Mouse (Mus musculus) hematopoietic stem cell, adult 5-6 weeks (primary cell): ENCODE results near the gene Myzap. TPM values are rescaled to one million over a fixed set of nuclear protein-coding genes. Genes with fewer than 3 reads are reported as not detected.
"Not testable (repeated sequence)": the region's sequence is repeated elsewhere in the genome, so short reads cannot be mapped to it uniquely, and the experiment has no call there.

Experiments used
- ATAC-seq, 2 experiments: fragments of 125-278 bp in 1 of 2; replicated peaks in 1 of 2; 2 replicates each; pipeline ENCODE4 v1.8.0; 2016 to 2017; ENCODE audit warnings: inconsistent platforms in 2 of 2, mild to moderate bottlenecking in 2 of 2, moderate number of reproducible peaks in 2 of 2, low read depth in 1 of 2, moderate TSS enrichment in 1 of 2; ENCODE audit not compliant: low FRiP score in 2 of 2, poor library complexity in 2 of 2, severe bottlenecking in 2 of 2, insufficient read depth in 1 of 2, low TSS enrichment in 1 of 2
- total RNA-seq: library from RNA; stranded (forward); fragments of 172-1452, 232-1000 nt; gene quantifications from 2 replicates; pipeline ENCODE4 v1.2.3, GENCODE M21; 2017

Myzap gene
- total RNA-seq, result 1.1 and 5.4 TPM in 2 replicates

DNA sequence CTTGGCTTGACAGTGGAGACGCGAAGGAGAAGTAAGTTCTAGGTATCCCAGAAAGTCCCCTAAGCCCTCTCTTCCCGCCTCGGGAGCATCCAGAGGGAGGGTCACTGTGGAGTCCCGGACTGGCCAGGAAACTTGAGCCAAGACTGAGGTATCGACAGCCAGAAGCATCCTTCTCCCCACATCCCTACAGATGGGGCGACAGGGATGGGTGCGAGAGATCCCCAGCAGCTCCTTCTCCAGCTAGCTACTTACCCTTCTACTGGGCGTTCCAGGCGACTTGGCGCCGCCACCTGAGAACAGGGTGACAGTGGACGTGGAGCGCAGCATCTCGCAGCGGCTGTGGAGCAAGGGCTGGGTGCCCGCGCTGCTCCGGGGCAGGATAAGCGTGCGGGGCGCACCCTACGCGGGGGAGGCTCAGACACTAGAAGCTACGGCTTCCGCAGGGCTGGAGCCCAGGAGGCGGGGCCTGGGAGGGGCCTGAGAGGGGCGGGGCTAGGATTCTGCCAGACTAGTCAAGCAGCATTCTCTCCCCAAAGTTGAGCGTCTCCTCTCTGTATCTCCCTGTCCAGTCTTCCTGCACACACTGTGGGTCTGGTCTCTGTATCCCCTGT, at the start of gene Myzap:
TSS of gene Myzap (minus strand) at position 423 of the 611 bp plus-strand sequence.
- peak; percentile 92 to 96 for ATAC-seq

DNA sequence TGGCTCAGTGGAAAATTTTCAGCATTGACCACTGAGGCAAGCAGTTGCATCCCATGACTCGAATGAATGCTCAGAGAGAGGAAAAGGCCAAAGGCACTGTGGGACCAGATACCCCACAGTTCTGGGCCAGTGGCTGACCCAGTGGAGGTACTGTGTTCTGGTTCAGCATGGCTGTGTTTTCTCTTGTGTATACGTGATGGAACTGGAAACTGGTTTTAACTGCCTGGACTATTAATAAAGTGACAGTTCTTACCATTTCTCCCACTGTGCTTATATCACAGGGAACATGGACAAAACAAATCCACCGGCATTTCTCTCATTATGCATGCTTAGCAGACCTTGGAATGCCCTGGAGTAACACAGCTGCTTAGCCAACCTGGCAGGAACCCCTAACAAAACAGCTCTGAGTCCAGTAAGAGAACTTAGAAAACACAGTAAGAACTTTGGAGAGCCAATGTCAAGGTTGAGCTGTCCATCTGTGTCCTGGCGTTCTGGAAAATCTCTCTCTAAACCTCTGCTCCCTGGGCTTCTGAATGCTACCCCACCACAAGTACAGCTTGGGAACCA, 48.3 kb upstream of the Myzap start:
- no peak for ATAC-seq

GRCm38 (mm10) chr9:71638198-71638597, 46.0 kb upstream of the Myzap start:
- no peak for ATAC-seq

- ATAC-seq, result no peak
These were observed 44.7 kb upstream of the Myzap start for GRCm38 (mm10) chr9:71636854-71637253.

DNA sequence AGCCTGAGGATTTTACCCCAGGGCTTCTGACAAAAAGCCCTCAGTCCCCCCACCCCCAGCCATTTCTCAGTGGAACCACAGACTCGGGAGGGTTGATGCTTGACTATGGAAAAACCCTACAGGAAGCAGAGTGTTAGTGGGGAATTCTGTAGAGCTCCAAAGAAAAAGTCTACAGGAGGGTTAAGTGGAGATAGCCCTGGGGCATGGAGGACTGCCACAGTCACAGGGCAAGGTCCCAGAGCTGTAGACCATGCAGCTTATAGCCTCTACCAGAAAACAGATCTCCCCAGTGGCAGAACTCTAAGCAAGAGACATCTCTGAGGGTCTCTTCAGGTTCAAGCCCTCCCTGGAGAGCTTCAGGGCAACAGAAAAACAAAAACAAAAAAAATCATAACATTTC, 43.5 kb upstream of the Myzap start:
- no peak for ATAC-seq

GRCm38 (mm10) chr9:71634916-71635315, 42.8 kb upstream of the Myzap start:
- no peak for ATAC-seq

DNA sequence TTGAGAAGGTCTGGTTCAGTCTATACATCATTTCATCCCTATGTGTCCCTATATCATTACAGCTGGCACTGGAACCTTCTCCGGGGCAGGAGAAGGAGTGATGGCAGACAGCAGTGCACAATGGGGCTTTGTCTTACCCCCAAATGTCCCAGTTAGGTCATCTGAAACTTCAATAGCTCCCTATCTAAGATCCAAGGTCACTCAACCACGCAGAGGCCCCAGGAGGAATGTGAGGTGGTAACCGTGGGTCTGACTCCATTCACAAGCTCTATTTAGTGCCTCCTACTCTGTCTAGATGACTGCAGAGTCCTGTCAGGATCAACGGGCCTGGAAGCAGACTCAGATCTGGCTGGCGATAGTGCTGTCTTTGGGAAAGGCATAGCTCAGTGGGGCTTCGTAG, 36.8 kb upstream of the Myzap start:
- no peak for ATAC-seq

GRCm38 (mm10) chr9:71628286-71628685, 36.1 kb upstream of the Myzap start:
- no peak for ATAC-seq

- ATAC-seq, result no peak
These were observed 33.8 kb upstream of the Myzap start for GRCm38 (mm10) chr9:71625961-71626360.

DNA sequence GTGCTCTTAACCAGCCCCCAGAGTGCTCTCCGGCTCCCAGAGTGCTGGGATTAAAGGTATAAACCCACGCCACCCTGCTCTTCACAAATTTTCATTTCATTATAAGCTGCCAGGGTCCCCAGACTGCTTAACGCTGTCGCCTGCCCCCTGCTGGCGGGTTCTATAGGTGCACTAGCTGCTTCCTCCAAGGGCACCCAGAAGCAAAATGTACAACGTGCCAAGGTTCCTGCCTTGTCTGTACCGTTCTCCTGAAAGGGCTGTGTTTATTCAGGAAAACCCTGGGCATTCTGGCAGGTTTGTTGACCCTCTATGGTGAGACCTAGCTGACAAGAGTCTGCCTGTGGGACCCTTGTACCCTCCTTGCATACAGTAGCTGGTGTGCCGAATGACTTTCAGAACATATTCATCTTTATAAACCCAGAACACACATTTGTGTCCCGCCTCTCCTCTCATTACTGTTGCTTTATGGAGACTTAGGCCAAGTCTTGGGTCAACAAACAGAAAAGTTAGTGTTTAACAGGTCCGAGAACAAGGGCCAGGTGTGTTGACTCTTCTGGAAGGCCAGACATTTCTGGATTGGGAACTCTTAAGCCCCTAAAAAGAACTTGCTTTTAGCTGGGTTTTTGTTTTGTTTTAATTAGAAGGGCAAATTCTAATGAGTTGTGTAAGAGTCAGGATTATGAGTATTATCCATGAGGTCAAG, 32.8 kb upstream of the Myzap start:
- peak in 1 of 2 experiments; percentile 67; a peak in 2 of 4 replicates for ATAC-seq

GRCm38 (mm10) chr9:71623871-71624569, 31.9 kb upstream of the Myzap start:
- ATAC-seq, result peak; percentile 72 to 81; a peak in 3 of 4 replicates

- no peak for ATAC-seq
These were observed 30.4 kb upstream of the Myzap start for GRCm38 (mm10) chr9:71622593-71622992.

DNA sequence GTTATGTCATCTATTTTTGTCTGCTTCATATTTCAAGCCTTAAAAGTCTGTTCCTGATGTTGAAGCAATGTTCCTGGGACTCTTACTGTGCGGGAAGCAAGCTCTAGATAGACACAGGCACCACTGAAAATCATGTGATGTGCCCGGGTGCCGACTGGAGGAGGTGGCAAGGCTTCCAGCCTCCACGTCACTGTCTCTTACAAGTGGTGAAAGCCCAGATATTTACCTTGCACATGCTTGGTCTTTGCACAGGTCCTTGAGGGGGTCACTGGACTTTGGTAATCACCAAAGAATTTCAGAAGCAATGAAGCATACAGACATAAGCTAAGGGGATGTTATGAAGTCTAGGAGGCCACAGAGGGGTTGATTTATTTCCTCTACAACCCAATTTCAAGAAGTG, 29.8 kb upstream of the Myzap start:
- ATAC-seq, result no peak

- not testable (repeated sequence) for ATAC-seq
These were observed 28.0 kb upstream of the Myzap start for GRCm38 (mm10) chr9:71620116-71620515.

- ATAC-seq, result peak in 1 of 2 experiments; percentile 59; a peak in 1 of 4 replicates
These were observed 25.2 kb upstream of the Myzap start for GRCm38 (mm10) chr9:71617363-71617762.

GRCm38 (mm10) chr9:71616185-71616584, 24.0 kb upstream of the Myzap start:
- ATAC-seq, result peak; percentile 67 to 68; a peak in 3 of 4 replicates

GRCm38 (mm10) chr9:71614643-71615042, 22.5 kb upstream of the Myzap start:
- ATAC-seq, result no peak

DNA sequence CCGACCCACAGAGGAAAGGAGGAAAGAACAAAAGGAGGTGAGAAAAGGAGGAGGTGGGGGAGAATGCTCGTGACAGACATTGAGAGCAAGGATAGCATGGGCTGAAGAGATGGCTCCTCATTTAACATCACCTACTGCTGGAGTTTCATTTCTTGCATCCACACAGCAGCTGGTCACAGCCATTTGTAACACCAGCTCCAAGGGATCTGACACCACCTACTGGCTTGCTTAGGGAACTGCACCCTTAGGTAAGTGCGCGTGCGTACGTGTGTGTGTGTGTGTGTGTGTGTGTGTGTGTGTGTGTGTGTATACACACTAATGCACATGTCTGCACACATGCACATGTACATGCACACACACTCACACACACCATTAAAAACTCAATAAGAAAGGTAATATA, 20.8 kb upstream of the Myzap start:
- ATAC-seq, result no peak
